Mouse (Mus musculus) fibroblast of lung, adult 2 months (primary cell): Measurements from ENCODE around the gene Sppl3.
A peak's percentile ranks its signal among the peaks of the same experiment; 100 is the strongest.

Source experiments
- DNase-seq: peaks from one replicate; pipeline ENCODE4 v3.0.0-alpha.2; 2011; ENCODE audit warnings: low read depth

Gene Sppl3

DNA sequence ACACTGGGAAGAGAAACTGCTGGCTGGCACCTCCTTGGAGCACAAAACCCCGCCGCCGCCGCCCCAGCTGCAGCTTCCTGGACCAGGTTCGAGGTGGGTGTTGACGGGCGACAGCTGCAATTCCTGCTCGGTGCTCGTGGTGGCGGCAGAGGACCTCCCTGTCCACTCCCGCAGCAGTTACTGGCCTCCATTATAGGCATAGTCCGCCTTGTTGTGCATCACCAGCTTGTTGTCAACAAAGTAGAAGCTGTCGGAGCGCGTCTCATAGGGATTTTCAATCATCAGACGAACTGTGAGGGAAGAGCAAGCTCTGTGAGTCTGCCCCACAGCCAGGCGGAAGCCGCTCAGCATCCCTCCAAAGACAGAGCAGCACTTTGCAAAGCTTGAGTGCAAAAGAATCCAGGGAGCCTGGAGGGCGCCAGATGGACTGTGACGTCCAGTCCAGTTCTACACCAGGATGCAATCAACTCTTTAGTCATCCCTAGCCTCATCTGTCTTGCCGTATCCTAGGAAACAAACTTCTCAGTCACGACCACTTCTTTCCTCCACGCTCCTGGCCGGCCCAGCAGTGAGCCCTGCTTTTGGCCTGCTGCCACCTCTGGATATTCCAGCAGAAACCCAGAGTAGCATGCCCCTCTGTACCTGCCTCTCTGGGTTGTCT is 114.4 kb downstream of the Sppl3 start:
- DNase-seq = peak; percentile 59

DNA sequence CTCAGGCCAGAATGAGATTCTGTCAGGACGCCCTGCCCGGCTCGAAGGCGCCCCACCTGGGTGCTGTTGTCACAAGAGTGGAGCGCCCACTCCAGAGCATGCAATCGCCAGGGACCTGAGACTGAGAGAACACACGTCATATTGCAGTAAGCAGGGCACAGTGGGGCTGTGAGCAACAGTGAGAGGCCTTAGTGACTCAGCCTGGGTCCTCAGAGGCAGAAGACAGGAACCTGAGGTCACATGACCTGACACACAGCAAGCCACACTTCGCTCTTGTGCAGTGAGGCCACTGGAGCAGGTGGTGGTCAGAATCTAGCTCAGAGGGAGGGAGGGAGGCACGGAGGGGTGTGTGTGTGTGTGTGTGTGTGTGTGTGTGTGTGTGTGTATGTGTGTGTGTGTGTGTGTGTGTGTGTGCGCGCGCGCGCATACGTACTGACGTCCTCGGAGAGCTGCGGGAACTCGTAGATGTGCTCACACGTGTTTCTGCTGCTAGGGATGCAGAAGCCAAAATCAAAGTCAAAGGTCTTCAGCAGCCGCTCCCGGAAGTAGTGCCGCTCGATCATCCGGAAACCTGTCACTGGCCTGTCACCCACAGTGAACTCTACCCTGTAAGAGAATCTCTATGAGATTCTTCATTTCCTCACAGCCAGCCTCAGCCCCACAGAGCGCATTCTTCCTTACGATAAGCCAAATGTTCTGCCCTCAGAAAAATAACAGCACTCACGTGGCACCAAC is 115.8 kb downstream of the Sppl3 start:
- no peak for DNase-seq

DNA sequence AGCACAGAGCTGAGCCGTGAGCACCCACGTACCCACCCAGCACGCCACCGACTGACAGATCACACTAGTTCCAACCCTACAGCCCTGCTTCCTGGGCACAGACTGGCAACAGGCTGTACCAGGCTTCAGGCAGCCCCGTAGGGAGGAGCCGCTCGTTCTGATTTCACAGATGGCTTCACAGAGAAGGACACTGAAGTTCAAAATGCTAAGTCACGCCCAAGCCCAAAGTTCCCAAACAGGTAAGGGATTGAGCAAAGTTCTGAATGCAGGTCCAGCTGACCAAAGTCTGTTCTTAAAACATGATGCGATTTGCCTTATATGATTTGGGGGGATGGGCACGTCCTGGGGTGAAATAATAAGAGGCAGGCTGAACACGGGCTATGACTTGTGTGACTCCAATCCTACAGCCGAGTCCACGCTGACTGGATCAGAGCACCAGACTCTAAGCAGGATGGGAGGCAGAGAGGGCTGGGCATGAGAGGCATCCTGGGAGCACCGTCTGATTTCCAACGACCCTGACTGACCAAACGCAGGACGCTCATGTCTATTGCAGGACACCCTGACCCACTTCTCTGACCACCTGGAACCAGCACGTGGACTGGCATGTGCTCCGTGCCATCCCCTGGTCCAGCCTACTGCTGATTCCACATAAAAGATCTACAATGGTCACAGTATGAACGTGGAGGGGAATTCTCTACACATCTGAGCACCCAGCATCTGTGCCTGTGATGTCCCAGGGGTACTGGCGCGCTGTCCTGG is 116.7 kb downstream of the Sppl3 start:
- no peak for DNase-seq

GRCm38 (mm10) chr5:115129328-115129727 is 118.4 kb downstream of the Sppl3 start:
- no peak for DNase-seq

- no peak for DNase-seq
Observed at GRCm38 (mm10) chr5:115132465-115132864, 121.5 kb downstream of the Sppl3 start.

- DNase-seq = no peak
Observed at GRCm38 (mm10) chr5:115133358-115134066, 122.6 kb downstream of the Sppl3 start.

GRCm38 (mm10) chr5:115134234-115135165 is 123.6 kb downstream of the Sppl3 start, which contains the start of gene Unc119b:
TSS of gene Unc119b (minus strand) at chr5:115134975.
- peak; percentile 44 for DNase-seq

- no peak for DNase-seq
Observed at GRCm38 (mm10) chr5:115139124-115139523, 128.2 kb downstream of the Sppl3 start.

GRCm38 (mm10) chr5:115140726-115141125 is 129.8 kb downstream of the Sppl3 start:
- no peak for DNase-seq

DNA sequence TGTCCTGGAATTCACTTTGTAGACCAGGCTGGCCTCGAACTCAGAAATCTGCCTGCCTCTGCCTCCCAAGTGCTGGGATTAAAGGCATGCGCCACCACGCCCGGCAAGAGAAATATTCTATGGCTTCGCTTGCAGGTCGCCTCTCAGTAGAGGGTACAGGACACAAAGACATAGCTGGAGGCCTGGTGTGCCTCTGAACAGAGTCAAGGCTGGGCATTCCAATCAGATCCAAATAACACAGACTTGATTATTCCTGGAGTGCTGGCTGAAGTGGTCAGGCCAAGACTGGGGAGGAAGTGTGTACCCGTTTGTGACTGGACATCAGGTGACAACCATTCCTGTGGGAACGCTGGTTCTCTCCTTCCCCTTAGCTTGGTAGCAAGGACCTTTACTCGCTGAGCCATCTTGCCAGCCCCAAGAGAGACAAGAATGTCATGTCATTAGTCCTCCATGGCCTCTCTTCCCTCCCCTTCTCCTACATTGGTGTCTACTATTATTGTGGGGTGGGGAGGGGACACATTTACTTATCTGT is 131.3 kb downstream of the Sppl3 start:
- DNase-seq = no peak

DNA sequence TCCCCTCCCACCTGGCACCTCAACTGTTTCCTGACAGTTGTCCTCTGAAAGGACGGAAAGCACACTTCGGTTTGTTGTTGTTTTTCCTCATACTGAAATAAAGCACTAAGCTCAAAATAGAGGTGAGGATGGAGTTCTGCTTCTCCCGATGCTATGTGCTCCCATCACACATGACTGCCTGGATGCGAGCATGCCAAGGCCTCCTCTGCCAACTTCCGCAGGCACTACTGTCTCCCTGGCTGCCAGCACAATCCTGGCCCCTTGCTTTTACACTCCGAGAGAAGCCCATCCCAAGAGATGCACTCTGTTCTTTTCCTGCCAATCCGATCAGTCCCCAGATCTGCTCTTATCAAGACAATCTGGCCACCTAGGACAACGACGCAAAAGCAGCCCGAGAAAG is 132.6 kb downstream of the Sppl3 start:
- DNase-seq = no peak

- no peak for DNase-seq
Observed at GRCm38 (mm10) chr5:115144471-115144870, 133.5 kb downstream of the Sppl3 start.

DNA sequence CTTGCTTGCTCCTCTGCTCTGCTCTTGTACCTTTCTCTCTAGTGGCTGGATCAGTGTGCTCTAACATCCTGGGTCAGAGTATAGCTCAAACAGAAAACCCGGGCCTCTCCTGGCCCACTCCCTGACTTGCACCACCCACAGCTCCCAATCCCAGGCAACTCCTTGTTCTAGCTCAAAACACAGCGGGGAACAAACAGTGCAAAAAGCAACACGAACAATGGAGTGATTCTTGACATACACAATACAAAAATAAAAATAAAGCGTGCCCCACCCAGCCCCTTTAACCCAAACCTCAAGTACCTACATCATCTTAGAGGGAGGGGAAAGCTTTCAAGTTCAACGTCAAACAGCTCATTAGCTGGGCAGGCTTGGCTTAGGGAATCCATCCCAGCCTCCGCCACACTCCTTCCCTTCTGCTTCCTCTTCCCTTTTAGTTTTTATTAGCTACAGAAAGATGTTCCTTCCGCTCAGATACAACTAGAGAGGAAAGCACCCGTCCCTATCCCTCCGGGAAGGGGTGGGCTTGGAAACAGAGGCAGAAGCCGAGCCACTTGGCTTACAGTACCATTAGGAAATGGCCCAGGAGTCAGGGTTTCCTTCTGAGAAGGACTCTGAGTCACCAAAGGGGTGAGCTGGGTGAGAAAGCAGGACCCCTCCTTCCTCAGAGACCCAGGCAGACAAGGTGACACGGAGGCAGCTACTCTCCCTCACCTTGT is 134.5 kb downstream of the Sppl3 start:
- DNase-seq = no peak

GRCm38 (mm10) chr5:115145976-115146746 is 135.2 kb downstream of the Sppl3 start:
- DNase-seq = no peak

DNA sequence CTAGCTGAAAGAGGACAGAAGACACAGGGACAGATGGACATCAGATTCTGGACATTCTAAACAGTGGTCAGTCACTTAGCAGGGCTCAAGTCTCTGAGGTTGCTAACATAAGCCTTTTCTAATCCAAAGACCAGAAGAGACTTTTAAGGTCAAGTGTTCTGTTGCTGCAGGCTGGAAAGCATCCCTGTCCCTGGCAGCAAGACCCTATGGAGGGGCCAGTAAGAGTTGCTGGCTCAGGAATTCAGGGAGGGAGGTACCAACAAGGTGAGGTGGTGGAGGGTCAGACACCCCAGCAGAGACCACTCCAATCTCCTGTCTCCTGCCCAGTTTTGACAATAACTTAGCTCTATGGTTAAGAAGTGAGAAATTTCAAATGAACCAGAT is 135.8 kb downstream of the Sppl3 start:
- DNase-seq = no peak

GRCm38 (mm10) chr5:115147388-115147787 is 136.5 kb downstream of the Sppl3 start:
- DNase-seq = no peak

DNA sequence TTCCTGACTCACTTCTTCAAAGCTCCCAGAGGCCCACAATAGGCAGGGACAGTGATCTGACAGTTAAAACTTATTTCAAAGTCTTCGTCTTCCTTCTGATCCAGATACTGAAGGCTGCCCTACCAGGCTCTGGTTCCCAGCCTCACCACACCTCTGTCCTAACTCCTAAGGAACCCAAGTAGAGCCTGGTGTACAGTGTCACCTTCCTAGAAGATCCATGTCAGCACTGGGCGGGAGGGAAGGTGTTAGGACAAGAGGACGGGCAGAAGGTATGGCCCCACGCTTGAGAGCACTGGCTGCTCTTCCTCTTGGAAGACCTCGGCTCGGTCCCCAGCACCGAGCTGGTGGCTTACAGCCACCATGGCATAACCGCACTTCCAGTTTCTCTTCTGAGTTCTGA is 137.4 kb downstream of the Sppl3 start:
- no peak for DNase-seq
